26 mouse cellular contexts compared by ENCODE assay signal in the genomic region with DNA sequence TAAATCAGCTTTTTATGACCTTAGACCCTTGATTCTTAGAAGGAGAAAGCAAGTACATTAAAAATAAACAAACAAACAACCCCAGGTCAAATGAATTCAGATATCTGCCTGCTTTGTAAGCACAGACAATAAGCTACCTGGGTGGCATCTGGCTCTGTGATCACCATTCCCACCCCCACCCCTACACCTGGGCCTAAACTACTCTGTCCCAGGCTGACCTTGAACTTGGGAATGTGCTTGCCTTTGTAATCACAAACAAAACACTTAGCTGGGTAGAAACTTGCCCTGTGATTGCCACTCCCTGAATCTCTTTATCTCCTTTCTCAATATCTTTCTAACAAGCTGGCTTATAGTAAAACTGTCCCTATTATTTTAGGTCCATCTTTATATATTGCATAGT.
"Had no signal": no experiment of that assay in that cellular context is flagged by ENCODE, and none has a peak within 500 bp of the region (broad histone marks: within the 10 kb centered on the region; RNA-seq: fewer than 3 reads in every experiment).

No protein-coding gene starts in this region.

- H3K4me2 ChIP-seq: heart, embryonic 13.5 days; heart, embryonic 15.5 days; hindbrain, embryonic 13.5 days; hindbrain, embryonic 15.5 days; kidney, embryonic 15.5 days; limb, embryonic 13.5 days; limb, embryonic 15.5 days; liver, embryonic 12.5 days had no signal

- H3K27ac ChIP-seq: heart, embryonic 10.5 days; heart, embryonic 13.5 days; heart, embryonic 15.5 days; hindbrain, embryonic 13.5 days; hindbrain, embryonic 15.5 days; hindbrain, postnatal 0 days; kidney, embryonic 15.5 days; kidney, postnatal 0 days; limb, embryonic 13.5 days; limb, embryonic 15.5 days; liver, embryonic 12.5 days; liver, embryonic 14.5 days had no signal

- H3K27me3 ChIP-seq: heart, embryonic 13.5 days; heart, embryonic 15.5 days; hindbrain, embryonic 13.5 days; hindbrain, embryonic 15.5 days; kidney, embryonic 15.5 days; limb, embryonic 13.5 days; limb, embryonic 15.5 days; liver, embryonic 12.5 days had no signal

- H3K4me1 ChIP-seq: heart, embryonic 10.5 days; heart, embryonic 13.5 days; heart, embryonic 15.5 days; hindbrain, embryonic 13.5 days; hindbrain, embryonic 15.5 days; kidney, embryonic 15.5 days; limb, embryonic 13.5 days; limb, embryonic 15.5 days; liver, embryonic 12.5 days had no signal

- ATAC-seq: hindbrain, postnatal 0 days; intestine, embryonic 16.5 days; liver, embryonic 12.5 days had no signal

- DNase-seq: gastrocnemius, postnatal 14 days; gastrocnemius, postnatal 36 days; heart, adult 18-20 months; heart, postnatal 14 days; heart, postnatal 36 days; kidney, adult 11 months; kidney, adult 2 months; kidney, adult 9 months; kidney, postnatal 14 days; kidney, postnatal 36 days; layer of hippocampus, adult 9-11 months; layer of hippocampus, postnatal 36 days; left cerebral cortex, postnatal 4 days had no signal

- H3K9ac ChIP-seq: heart, embryonic 13.5 days; heart, embryonic 15.5 days; hindbrain, embryonic 13.5 days; hindbrain, embryonic 15.5 days; kidney, embryonic 15.5 days; limb, embryonic 13.5 days; limb, embryonic 15.5 days; liver, embryonic 12.5 days; liver, embryonic 14.5 days had no signal

- H3K9me3 ChIP-seq: heart, embryonic 10.5 days; heart, embryonic 13.5 days; heart, embryonic 15.5 days; hindbrain, embryonic 13.5 days; hindbrain, embryonic 15.5 days; kidney, embryonic 15.5 days; limb, embryonic 13.5 days; limb, embryonic 15.5 days; liver, embryonic 12.5 days had no signal

- H3K4me3 ChIP-seq: heart, embryonic 10.5 days; heart, embryonic 13.5 days; heart, embryonic 15.5 days; hindbrain, embryonic 13.5 days; hindbrain, embryonic 15.5 days; kidney, embryonic 15.5 days; limb, embryonic 13.5 days; limb, embryonic 15.5 days; liver, embryonic 12.5 days had no signal

- H3K36me3 ChIP-seq: heart, embryonic 10.5 days; heart, embryonic 13.5 days; heart, embryonic 15.5 days; hindbrain, embryonic 13.5 days; hindbrain, embryonic 15.5 days; kidney, embryonic 15.5 days; limb, embryonic 13.5 days; limb, embryonic 15.5 days; liver, embryonic 12.5 days had no signal
